ENCODE assay signal across 27 mouse cellular contexts in genomic region chr9:98924183-98924582, GRCm38 (mm10). TPM values are rescaled to one million over a fixed set of nuclear protein-coding genes. Genes with fewer than 3 reads are reported as not detected.
DNase-seq lines count a peak whose midpoint lies in the region; ATAC-seq and TF ChIP-seq lines count a peak whose summit lies in the region.
"Had no signal": no experiment of that assay in that cellular context is flagged by ENCODE, and none has a peak within 500 bp of the region (broad histone marks: within the 10 kb centered on the region; RNA-seq: fewer than 3 reads in every experiment).

No protein-coding gene starts in this region.

- DNase-seq in left cerebral cortex, adult 2 months (ENCODE audit: extremely low spot score in 1 of 2, low spot score in 2 of 2), result no peak
- DNase-seq in left cerebral cortex, postnatal 36 days (ENCODE audit: low spot score in 2 of 2), result no peak
- DNase-seq in testis, postnatal 10 days (ENCODE audit: low spot score), result peak; percentile 35
- no peak for DNase-seq in testis, postnatal 14 days (ENCODE audit: low spot score)
- DNase-seq in Patski (ENCODE audit: low read depth, low spot score), result no peak
- DNase-seq in cerebellum, postnatal 14 days, result no peak
- DNase-seq: adrenal gland, adult 2 months; adrenal gland, postnatal 10 days; adrenal gland, postnatal 25 days; cerebellum, adult 11 months; cerebellum, adult 18-20 months; cerebellum, adult 8-10 months; cerebellum, adult 9-11 months; cerebellum, postnatal 25 days; forebrain, postnatal 0 days had no signal

- POLR2A ChIA-PET in Patski (lab: Charles Lee), result interaction anchor here (1.0 kb wide), 1 partner anchor 33 kb away, joined by 3 read pairs; no protein-coding TSS in a partner anchor

- TF ChIP-seq CTCF in left cerebral cortex, adult 2 months (IDR thresholded peaks at IDR 0.05), result peak; percentile 10; the same call in 1 of the 2 replicates
- peak; percentile 21 for TF ChIP-seq CTCF in Patski (IDR thresholded peaks at IDR 0.05)

- no peak overlapping the region for H3K4me3 ChIP-seq in left cerebral cortex, adult 2 months
- H3K4me3 ChIP-seq: embryonic facial prominence, embryonic 10.5 days; embryonic facial prominence, embryonic 12.5 days; forebrain, embryonic 13.5 days; forebrain, embryonic 15.5 days had no signal

- in situ Hi-C loops in Patski (cut with MboI; ENCODE audit: low pct_unique_long_range_greater_than_20kb), result no loop called here

- CTCF ChIA-PET in Patski (lab: Charles Lee), result interaction anchor here (0.8 kb wide), 1 partner anchor 10 kb away, joined by 3 read pairs; no protein-coding TSS in a partner anchor

- intact Hi-C loops in left cerebral cortex, adult 2 months (cut with DNase I), result no loop called here
- intact Hi-C loops in left cerebral cortex, postnatal 36 days (cut with DNase I), result no loop called here

- H3K27ac ChIP-seq in left cerebral cortex, adult 2 months, result no peak overlapping the region
- H3K27ac ChIP-seq: embryonic facial prominence, embryonic 10.5 days; embryonic facial prominence, embryonic 12.5 days; forebrain, embryonic 13.5 days; forebrain, embryonic 15.5 days had no signal

- peaks cover 13% of the 10 kb centered on the region for H3K27me3 ChIP-seq in Patski
- H3K27me3 ChIP-seq: embryonic facial prominence, embryonic 12.5 days; forebrain, embryonic 13.5 days; forebrain, embryonic 15.5 days had no signal

- no peak for ATAC-seq in Patski
- no peak for ATAC-seq in frontal cortex, adult (ENCODE audit: low TSS enrichment)
- ATAC-seq: forebrain, embryonic 13.5 days; forebrain, embryonic 15.5 days had no signal

RNA-seq across cellular contexts. Expression of gene 7420426K07Rik, which starts 21.3 kb away (rescaled TPM):
- total RNA-seq in left cerebral cortex, adult 2 months (2021), result not detected
- total RNA-seq in left cerebral cortex, postnatal 36 days (2021), result not detected
- polyA plus RNA-seq in Patski (2021), result not detected
- total RNA-seq: adrenal gland, adult 2 months; adrenal gland, postnatal 10 days; adrenal gland, postnatal 25 days; adrenal gland, postnatal 4 days; forebrain, postnatal 0 days; G1E had no signal
- polyA plus RNA-seq: adrenal gland, adult 2 months; brain, embryonic 14.5 days; C2C12; cortical plate, adult 2 months; embryonic facial prominence, embryonic 10.5 days; embryonic facial prominence, embryonic 12.5 days; embryonic facial prominence, embryonic 14.5 days; forebrain, embryonic 11.5 days; forebrain, embryonic 13.5 days; forebrain, embryonic 15.5 days; forebrain, postnatal 0 days; G1E had no signal

RNA-seq across cellular contexts. Expression of gene Foxl2, which starts 30.9 kb away (rescaled TPM):
- under 1 TPM; 0.91 to 0.95 TPM for total RNA-seq in left cerebral cortex, adult 2 months (2021)
- total RNA-seq in left cerebral cortex, postnatal 36 days (2021), result under 1 TPM; 0.91 to 0.99 TPM
- polyA plus RNA-seq in Patski (2021), result 2.2 TPM
- total RNA-seq: adrenal gland, postnatal 10 days; adrenal gland, postnatal 25 days; adrenal gland, postnatal 4 days; G1E had no signal
- polyA plus RNA-seq: G1E had no signal

RNA-seq across cellular contexts. Expression of gene Prr23a3, which starts 59.6 kb away (rescaled TPM):
- not detected for total RNA-seq in left cerebral cortex, adult 2 months (2021)
- not detected for total RNA-seq in left cerebral cortex, postnatal 36 days (2021)
- polyA plus RNA-seq in Patski (2021), result not detected
- total RNA-seq: adrenal gland, adult 2 months; adrenal gland, postnatal 10 days; adrenal gland, postnatal 25 days; adrenal gland, postnatal 4 days; forebrain, postnatal 0 days had no signal
- polyA plus RNA-seq: adrenal gland, adult 2 months; brain, embryonic 14.5 days; C2C12; cortical plate, adult 2 months; embryonic facial prominence, embryonic 12.5 days; embryonic facial prominence, embryonic 14.5 days; forebrain, embryonic 11.5 days; forebrain, embryonic 13.5 days; forebrain, embryonic 15.5 days; forebrain, postnatal 0 days; G1E had no signal
